Mouse (Mus musculus) MEL (cell line): ENCODE data around the gene Tnfsf14. TPM values are rescaled to one million over a fixed set of nuclear protein-coding genes. Genes with fewer than 3 reads are reported as not detected.

Experiments
- DNase-seq: peaks from one replicate; pipeline ENCODE4 v3.0.0; 2011; ENCODE audit warnings: low read depth, low spot score
- H3K27ac ChIP-seq: 2 replicates; pipeline ENCODE4 v1.5.1; 2012; ENCODE audit warnings: low read depth, mild to moderate bottlenecking, control low read depth, low read length, moderate library complexity; ENCODE audit not compliant: control insufficient read depth
- H3K27me3 ChIP-seq, 2 experiments: fragments of 150-350 bp in 1 of 2; sonication (generic) in 1 of 2; 2 replicates each; pipeline ENCODE4 v1.6.1; 2012; ENCODE audit warnings: low read length in 2 of 2, mild to moderate bottlenecking in 2 of 2, improper control_type of control experiment in 1 of 2, moderate library complexity in 1 of 2; ENCODE audit not compliant: insufficient read depth in 2 of 2, control insufficient read depth in 1 of 2
- H3K36me3 ChIP-seq, 2 experiments: 2 replicates each; pipeline ENCODE4 v1.6.1; 2012 to 2014; ENCODE audit warnings: low read length in 2 of 2, improper control_type of control experiment in 1 of 2, inconsistent platforms in 1 of 2, mild to moderate bottlenecking in 1 of 2; ENCODE audit not compliant: insufficient read depth in 2 of 2, control insufficient read depth in 1 of 2
- H3K4me1 ChIP-seq, 2 experiments: fragments of 150-350 bp in 1 of 2; sonication (generic) in 1 of 2; 2 replicates each; pipeline ENCODE4 v1.6.1; 2012; ENCODE audit warnings: low read length in 2 of 2, improper control_type of control experiment in 1 of 2, mild to moderate bottlenecking in 1 of 2; ENCODE audit not compliant: insufficient read depth in 2 of 2, control insufficient read depth in 1 of 2
- H3K4me3 ChIP-seq, 2 experiments: fragments of 150-350 bp in 1 of 2; sonication (generic) in 1 of 2; 2 replicates each; pipeline ENCODE4 v1.5.1; 2012; ENCODE audit warnings: low read depth in 2 of 2, low read length in 2 of 2, mild to moderate bottlenecking in 2 of 2, moderate library complexity in 2 of 2, control low read depth in 1 of 2, improper control_type of control experiment in 1 of 2; ENCODE audit not compliant: control insufficient read depth in 1 of 2, insufficient read depth in 1 of 2
- H3K79me2 ChIP-seq: 2 replicates; pipeline ENCODE4 v1.6.1; 2012; ENCODE audit warnings: mild to moderate bottlenecking, low read length, moderate library complexity; ENCODE audit not compliant: control insufficient read depth, poor library complexity, insufficient read depth
- H3K9ac ChIP-seq: 2 replicates; pipeline ENCODE4 v1.6.1; 2012; ENCODE audit warnings: low read depth, mild to moderate bottlenecking, control low read depth, low read length, moderate library complexity; ENCODE audit not compliant: control insufficient read depth, poor library complexity, severe bottlenecking
- H3K9me3 ChIP-seq: fragments of 150-350 bp; sonication (generic); replicated peaks from 2 replicates; pipeline ENCODE4 v1.6.1; 2012; ENCODE audit warnings: mild to moderate bottlenecking, low read length, improper control_type of control experiment, moderate library complexity; ENCODE audit not compliant: insufficient read depth
- CHD1 ChIP-seq: IDR thresholded peaks from 2 replicates; pipeline ENCODE4 v1.6.1; 2012; ENCODE audit warnings: low read depth, mild to moderate bottlenecking, inconsistent platforms, low read length, improper control_type of control experiment
- CTCF ChIP-seq, 3 experiments: IDR thresholded peaks in 2 of 3; conservative IDR thresholded peaks in 1 of 3; 2 replicates each; pipeline ENCODE4 v1.5.1; 2011 to 2012; ENCODE audit warnings: low read length in 3 of 3, low read depth in 2 of 3, mild to moderate bottlenecking in 2 of 3, improper control_type of control experiment in 1 of 3, inconsistent platforms in 1 of 3, mixed read lengths in 1 of 3, moderate library complexity in 1 of 3; ENCODE audit not compliant: control insufficient read depth in 1 of 3, insufficient read depth in 1 of 3, poor library complexity in 1 of 3, severe bottlenecking in 1 of 3
- E2F4 ChIP-seq: IDR thresholded peaks from 2 replicates; pipeline ENCODE4 v1.6.1; 2011; ENCODE audit warnings: low read depth, low read length, improper control_type of control experiment, borderline replicate concordance
- ELF1 ChIP-seq: IDR thresholded peaks from 2 replicates; pipeline ENCODE4 v1.6.1; 2014; ENCODE audit warnings: low read depth, mild to moderate bottlenecking, inconsistent platforms, low read length, improper control_type of control experiment, moderate library complexity
- GABPA ChIP-seq: IDR thresholded peaks from 2 replicates; pipeline ENCODE4 v1.6.1; 2012; ENCODE audit warnings: low read depth, mild to moderate bottlenecking, inconsistent platforms, low read length, improper control_type of control experiment, moderate library complexity
- HCFC1 ChIP-seq: IDR thresholded peaks from 2 replicates; pipeline ENCODE4 v1.6.1; 2012; ENCODE audit warnings: low read depth, mild to moderate bottlenecking, inconsistent platforms, low read length, improper control_type of control experiment, moderate library complexity
- KAT2A ChIP-seq: conservative IDR thresholded peaks from 2 replicates; pipeline ENCODE4 v1.6.1; 2012; ENCODE audit warnings: low read depth, low read length, improper control_type of control experiment, inconsistent platforms
- MAFK ChIP-seq: IDR thresholded peaks from 2 replicates; pipeline ENCODE4 v1.6.1; 2011; ENCODE audit warnings: low read depth, mild to moderate bottlenecking, low read length, improper control_type of control experiment, borderline replicate concordance
- MAX ChIP-seq: IDR thresholded peaks from 2 replicates; pipeline ENCODE4 v1.6.1; 2011; ENCODE audit warnings: low read length, improper control_type of control experiment
- MYB ChIP-seq: IDR thresholded peaks from 2 replicates; pipeline ENCODE4 v1.6.1; 2011; ENCODE audit warnings: mild to moderate bottlenecking, low read depth, low read length, improper control_type of control experiment
- NELFE ChIP-seq: IDR thresholded peaks from 2 replicates; pipeline ENCODE4 v1.6.1; 2011; ENCODE audit warnings: low read depth, low read length, improper control_type of control experiment
- NRF1 ChIP-seq: IDR thresholded peaks from 2 replicates; pipeline ENCODE4 v1.6.1; 2014; ENCODE audit warnings: low read depth, mild to moderate bottlenecking, inconsistent platforms, low read length, improper control_type of control experiment, moderate library complexity; ENCODE audit not compliant: poor library complexity, insufficient read depth, severe bottlenecking
- POLR2A ChIP-seq, 2 experiments: IDR thresholded peaks; 2 replicates each; pipeline ENCODE4 v1.6.1; 2011 to 2012; ENCODE audit warnings: low read length in 2 of 2, mild to moderate bottlenecking in 2 of 2, control low read depth in 1 of 2, improper control_type of control experiment in 1 of 2, low read depth in 1 of 2, moderate library complexity in 1 of 2; ENCODE audit not compliant: control insufficient read depth in 1 of 2, insufficient read depth in 1 of 2, poor library complexity in 1 of 2
- POLR2AphosphoS2 ChIP-seq: IDR thresholded peaks from 2 replicates; pipeline ENCODE4 v1.6.1; 2011; ENCODE audit warnings: low read length, improper control_type of control experiment
- RCOR1 ChIP-seq: IDR thresholded peaks from 2 replicates; pipeline ENCODE4 v1.6.1; 2012; ENCODE audit warnings: low read depth, mild to moderate bottlenecking, inconsistent platforms, low read length, improper control_type of control experiment
- SIN3A ChIP-seq: IDR thresholded peaks from 2 replicates; pipeline ENCODE4 v1.6.1; 2012; ENCODE audit warnings: low read length, improper control_type of control experiment, inconsistent platforms
- SMC3 ChIP-seq: IDR thresholded peaks from 2 replicates; pipeline ENCODE4 v1.6.1; 2011; ENCODE audit warnings: low read depth, low read length, improper control_type of control experiment
- TBP ChIP-seq: IDR thresholded peaks from 2 replicates; pipeline ENCODE4 v1.8.0; 2011; ENCODE audit warnings: low read depth, low read length, improper control_type of control experiment
- UBTF ChIP-seq: IDR thresholded peaks from 2 replicates; pipeline ENCODE4 v1.6.1; 2012; ENCODE audit warnings: low read depth, mild to moderate bottlenecking, inconsistent platforms, low read length, improper control_type of control experiment, moderate library complexity, borderline replicate concordance; ENCODE audit not compliant: insufficient read depth
- USF1 ChIP-seq: IDR thresholded peaks from 2 replicates; pipeline ENCODE4 v1.6.1; 2014; ENCODE audit warnings: low read depth, mild to moderate bottlenecking, inconsistent platforms, low read length, improper control_type of control experiment, moderate library complexity
- polyA plus RNA-seq, 2 experiments: library from polyadenylated mRNA; stranded (reverse) in 1 of 2; unstranded in 1 of 2; fragments of >175 nt in 1 of 2; fragments of >200 nt in 1 of 2; gene quantifications; 2 replicates each; pipeline versions ENCODE4 v1.2.1 to v1.2.4; 2012; ENCODE audit warnings: low replicate concordance in 2 of 2, low read depth in 1 of 2; ENCODE audit not compliant: insufficient read length in 2 of 2, insufficient read depth in 1 of 2, missing spikeins in 1 of 2
- total RNA-seq: library from RNA; depleted of rRNA; stranded (reverse); fragments of 300-350 nt; gene quantifications from 2 replicates; pipeline ENCODE4 v1.2.3, GENCODE M21; 2012

The Tnfsf14 gene
- total and polyA plus RNA-seq, 3 experiments, result not detected

- Histone ChIP-seq H3K36me3 (peaks cover 0 to 1% of the 10 kb centered on the region in 2 experiments; a peak in 2 of 4 replicates), H3K27me3 (peaks cover 0 to 3% of the 10 kb centered on the region in 2 experiments; a peak in 1 of 4 replicates), H3K9ac (no peak overlapping the region), H3K9me3 (no peaks in the 10 kb centered on the region), H3K79me2 (no peaks in the 10 kb centered on the region), H3K4me1 (peaks cover 0 to 7% of the 10 kb centered on the region in 2 experiments; a peak in 2 of 4 replicates), H3K4me3 (no peak overlapping the region), H3K27ac (no peak overlapping the region)
- TF ChIP-seq SMC3 (no peak), CHD1 (no peak), RCOR1 (no peak), MAX (no peak), USF1 (no peak), NRF1 (no peak), NELFE (no peak), TBP (no peak), POLR2A (IDR thresholded peaks at IDR 0.05; ENCODE audit: control insufficient read depth in 1 of 2, insufficient read depth in 1 of 2, low read depth in 1 of 2, low read length in 2 of 2, poor library complexity in 1 of 2) (no peak), E2F4 (no peak), HCFC1 (no peak), MAFK (no peak)
- no peak for DNase-seq
Observed at GRCm38 (mm10) chr17:57145115-57145514, 48.9 kb downstream of the Tnfsf14 start.

- Histone ChIP-seq H3K9ac (no peak overlapping the region), H3K79me2 (no peaks in the 10 kb centered on the region), H3K9me3 (no peaks in the 10 kb centered on the region), H3K27me3 (peaks cover 0 to 3% of the 10 kb centered on the region in 2 experiments; a peak in 1 of 4 replicates), H3K4me3 (no peak overlapping the region), H3K4me1 (peaks cover 0 to 14% of the 10 kb centered on the region in 2 experiments; a peak in 2 of 4 replicates), H3K36me3 (peaks cover 0 to 6% of the 10 kb centered on the region in 2 experiments; a peak in 2 of 4 replicates), H3K27ac (no peak overlapping the region)
- TF ChIP-seq CTCF (IDR thresholded peaks at IDR 0.05 in 2 of 3, conservative IDR thresholded peaks at IDR 0.05 in 1 of 3; ENCODE audit: control insufficient read depth in 1 of 3, insufficient read depth in 1 of 3, low read depth in 2 of 3, low read length in 3 of 3, poor library complexity in 1 of 3, severe bottlenecking in 1 of 3) (no peak), ELF1 (no peak), NRF1 (no peak), UBTF (no peak), POLR2AphosphoS2 (no peak), SIN3A (no peak), KAT2A (no peak), GABPA (no peak), MYB (no peak)
- no peak for DNase-seq
Observed at GRCm38 (mm10) chr17:57143704-57144103, 50.3 kb downstream of the Tnfsf14 start.
